Mouse (Mus musculus) limb, embryonic 14.5 days (tissue): ENCODE results near the gene Npepps. TPM values are rescaled to one million over a fixed set of nuclear protein-coding genes. Genes with fewer than 3 reads are reported as not detected.

Experiments
- ATAC-seq: fragments of 200-750 bp; cut with Nextera tagmentation; 2 replicates; pipeline ENCODE4 v1.8.0; 2017; ENCODE audit warnings: low read depth, moderate number of reproducible peaks, moderate TSS enrichment; ENCODE audit not compliant: low FRiP score
- DNase-seq: peaks from one replicate; pipeline ENCODE4 v3.0.0-alpha.2; 2015; ENCODE audit warnings: low spot score
- H3K27ac ChIP-seq: fragments of 300-500 bp; sonication (generic); replicated peaks from 2 replicates; pipeline ENCODE4 v1.5.1; 2014; ENCODE audit warnings: low read depth, mild to moderate bottlenecking, low read length, moderate library complexity, mixed read lengths
- H3K27me3 ChIP-seq: fragments of 300-500 bp; sonication (generic); 2 replicates; pipeline ENCODE4 v1.6.1; 2014; ENCODE audit warnings: low read length, mixed read lengths; ENCODE audit not compliant: control insufficient read depth, insufficient read depth
- H3K36me3 ChIP-seq: fragments of 300-500 bp; sonication (generic); 2 replicates; pipeline ENCODE4 v1.6.1; 2014; ENCODE audit warnings: mild to moderate bottlenecking, low read length, moderate library complexity, mixed read lengths; ENCODE audit not compliant: control insufficient read depth, insufficient read depth
- H3K4me1 ChIP-seq: fragments of 300-500 bp; sonication (generic); 2 replicates; pipeline ENCODE4 v1.6.1; 2014; ENCODE audit warnings: antibody characterized with exemption, low read length, mixed read lengths; ENCODE audit not compliant: control insufficient read depth, insufficient read depth
- H3K4me2 ChIP-seq: fragments of 300-500 bp; sonication (generic); replicated peaks from 2 replicates; pipeline ENCODE4 v1.6.1; 2014; ENCODE audit warnings: low read depth, mild to moderate bottlenecking, low read length, moderate library complexity; ENCODE audit not compliant: severe bottlenecking
- H3K4me3 ChIP-seq: fragments of 300-500 bp; sonication (generic); replicated peaks from 2 replicates; pipeline ENCODE4 v1.5.1; 2014; ENCODE audit warnings: low read length
- H3K9ac ChIP-seq: fragments of 300-500 bp; sonication (generic); 2 replicates; pipeline ENCODE4 v1.6.1; 2014; ENCODE audit warnings: mild to moderate bottlenecking, low read depth, low read length, moderate library complexity; ENCODE audit not compliant: severe bottlenecking
- H3K9me3 ChIP-seq: fragments of 300-500 bp; sonication (generic); 2 replicates; pipeline ENCODE4 v1.6.1; 2016; ENCODE audit warnings: low read length; ENCODE audit not compliant: control insufficient read depth
- POLR2A ChIP-seq: fragments of 200-500 bp; IDR thresholded peaks from 2 replicates; pipeline ENCODE4 v1.8.0; 2012; ENCODE audit warnings: inconsistent platforms, mild to moderate bottlenecking, moderate library complexity, borderline replicate concordance; ENCODE audit not compliant: insufficient read depth, insufficient read length; ENCODE audit errors: extremely low read depth
- WGBS: fragments of 180-500 bp; shearing (Covaris S2); extraction: QIAGEN DNeasy Blood & Tissue Kit; methylation state at CpG from one replicate; pipeline ENCODE4 v1.1.7; 2014; 5-methylcytosine and 5-hydroxymethylcytosine counted together
- polyA plus RNA-seq, 2 experiments: library from polyadenylated mRNA; depleted of rRNA in 1 of 2; stranded (reverse) in 1 of 2; unstranded in 1 of 2; fragments of >200 nt; fragmentation: Nextera tagmentation in 1 of 2; extraction: Ambion mirVana in 1 of 2; gene quantifications; 2 replicates each; pipeline versions ENCODE4 v1.2.1 to v1.2.3; 2012 to 2014

Gene Npepps
- polyA plus RNA-seq, 2 experiments: 63.5 to 73.9 TPM

GRCm38 (mm10) chr11:97289276-97290230, 9.1 kb upstream of the Npepps start:
- H3K9me3 ChIP-seq: no peaks in the 10 kb centered on the region
- H3K36me3 ChIP-seq: no peaks in the 10 kb centered on the region
- no peaks in the 10 kb centered on the region for H3K27me3 ChIP-seq
- no peaks in the 10 kb centered on the region for H3K4me1 ChIP-seq
- H3K27ac ChIP-seq: no peak overlapping the region
- DNase-seq (no peak), ATAC-seq (no peak)
- WGBS: 60% methylated on average over 12 of the region's 12 CpGs
- H3K9ac ChIP-seq: no peak overlapping the region
- no peak for TF ChIP-seq POLR2A
- H3K4me2 ChIP-seq: no peak overlapping the region
- no peak overlapping the region for H3K4me3 ChIP-seq

- no peaks in the 10 kb centered on the region for H3K9me3 ChIP-seq
- H3K4me1 ChIP-seq: no peaks in the 10 kb centered on the region
- TF ChIP-seq POLR2A: no peak
- DNase-seq: no peak
- no peaks in the 10 kb centered on the region for H3K36me3 ChIP-seq
- no peak overlapping the region for H3K27ac ChIP-seq
- H3K4me3 ChIP-seq: no peak overlapping the region
- H3K9ac ChIP-seq: no peak overlapping the region
- H3K4me2 ChIP-seq: no peak overlapping the region
- no peaks in the 10 kb centered on the region for H3K27me3 ChIP-seq
- ATAC-seq: no peak
These were observed 7.2 kb upstream of the Npepps start for GRCm38 (mm10) chr11:97287643-97288042.

- H3K36me3 ChIP-seq: no peaks in the 10 kb centered on the region
- H3K4me1 ChIP-seq: no peaks in the 10 kb centered on the region
- H3K9ac ChIP-seq: no peak overlapping the region
- 32% methylated on average over 6 of the region's 6 CpGs for WGBS
- DNase-seq (no peak), ATAC-seq (no peak)
- no peak for TF ChIP-seq POLR2A
- no peak overlapping the region for H3K4me2 ChIP-seq
- no peak overlapping the region for H3K27ac ChIP-seq
- H3K4me3 ChIP-seq: no peak overlapping the region
- H3K27me3 ChIP-seq: no peaks in the 10 kb centered on the region
- H3K9me3 ChIP-seq: no peaks in the 10 kb centered on the region
These were observed 6.5 kb upstream of the Npepps start for GRCm38 (mm10) chr11:97286973-97287372.

GRCm38 (mm10) chr11:97285852-97286775, 5.7 kb upstream of the Npepps start:
- peak; percentile 41; the same call in 1 of the 2 replicates for ATAC-seq
- no peaks in the 10 kb centered on the region for H3K27me3 ChIP-seq
- H3K4me2 ChIP-seq: no peak overlapping the region
- H3K4me3 ChIP-seq: no peak overlapping the region
- H3K9me3 ChIP-seq: no peaks in the 10 kb centered on the region
- H3K4me1 ChIP-seq: no peaks in the 10 kb centered on the region
- TF ChIP-seq POLR2A: no peak
- no peak overlapping the region for H3K9ac ChIP-seq
- no peak overlapping the region for H3K27ac ChIP-seq
- DNase-seq: peak; percentile 52
- H3K36me3 ChIP-seq: no peaks in the 10 kb centered on the region
- 64% methylated on average over 9 of the region's 9 CpGs for WGBS

- 73% methylated on average over 4 of the region's 4 CpGs for WGBS
- ATAC-seq (no peak), DNase-seq (no peak)
- H3K9ac ChIP-seq: no peak overlapping the region
- H3K36me3 ChIP-seq: no peaks in the 10 kb centered on the region
- no peaks in the 10 kb centered on the region for H3K9me3 ChIP-seq
- H3K4me2 ChIP-seq: no peak overlapping the region
- no peaks in the 10 kb centered on the region for H3K4me1 ChIP-seq
- H3K27ac ChIP-seq: no peak overlapping the region
- TF ChIP-seq POLR2A: no peak
- H3K27me3 ChIP-seq: no peaks in the 10 kb centered on the region
- no peak overlapping the region for H3K4me3 ChIP-seq
These were observed 4.4 kb upstream of the Npepps start for GRCm38 (mm10) chr11:97284854-97285253.
